Mouse (Mus musculus) mouse embryonic stem cell (cell line): Measurements from ENCODE around the gene Tnrc6c.

Experiments used
- in situ Hi-C, 2 experiments: fragments of 300-500 bp; cut with MboI; formaldehyde crosslinking; loops; 1 replicate in 1 of 2; 3 replicates in 1 of 2; pipeline ENCODE4 v1.14.3; 2019 to 2020; ENCODE audit warnings: low sequenced_read_pairs in 2 of 2, low pct_unique_long_range_greater_than_20kb in 1 of 2, mixed read lengths in 1 of 2; ENCODE audit not compliant: unreplicated experiment in 1 of 2

The Tnrc6c gene

DNA sequence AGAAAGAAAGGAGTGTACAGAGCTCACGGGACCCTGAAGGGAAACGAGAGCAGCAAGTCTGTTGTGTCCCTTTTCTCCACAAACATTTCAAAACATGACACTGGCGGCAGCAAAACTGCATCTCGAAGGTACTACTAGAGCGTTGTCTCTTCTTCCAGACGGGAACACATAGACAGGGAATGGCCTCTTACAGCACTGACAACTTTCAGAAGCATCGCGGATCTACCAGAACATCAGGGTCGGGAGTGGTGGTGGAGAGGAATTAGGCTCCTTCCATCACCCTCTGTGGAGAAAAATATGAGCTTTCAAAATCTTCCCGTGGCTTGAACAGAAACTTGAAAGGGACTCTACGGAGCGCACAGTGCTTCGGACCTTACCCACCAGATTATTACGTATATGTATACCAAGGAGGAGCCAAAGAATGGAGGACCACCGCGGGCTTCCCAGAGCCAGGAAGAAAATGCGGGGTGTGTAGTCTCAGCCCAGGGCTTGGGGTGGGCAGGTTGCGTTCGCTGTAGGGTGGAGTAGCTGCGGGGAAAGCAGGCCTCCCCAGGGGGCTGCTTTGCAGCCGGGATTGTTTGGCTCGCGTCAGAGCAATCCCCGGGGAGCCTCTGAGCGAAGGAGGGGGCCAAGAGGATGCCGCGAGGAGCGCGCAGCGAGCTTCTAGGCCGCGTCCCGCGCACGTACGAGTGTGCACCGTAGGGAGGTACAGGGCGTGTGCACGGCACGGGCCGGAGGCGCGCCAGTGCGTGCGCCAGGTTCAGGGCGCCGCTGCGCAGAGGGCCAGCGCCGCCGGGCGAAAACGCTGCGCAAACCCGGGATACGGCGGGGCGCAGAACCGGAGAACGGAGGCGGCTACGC lies at the start of gene Tnrc6c:
Gene Tnrc6c (plus strand): TSS at position 799 of the 861 bp plus-strand sequence.
- in situ Hi-C loops = no loop called here

DNA sequence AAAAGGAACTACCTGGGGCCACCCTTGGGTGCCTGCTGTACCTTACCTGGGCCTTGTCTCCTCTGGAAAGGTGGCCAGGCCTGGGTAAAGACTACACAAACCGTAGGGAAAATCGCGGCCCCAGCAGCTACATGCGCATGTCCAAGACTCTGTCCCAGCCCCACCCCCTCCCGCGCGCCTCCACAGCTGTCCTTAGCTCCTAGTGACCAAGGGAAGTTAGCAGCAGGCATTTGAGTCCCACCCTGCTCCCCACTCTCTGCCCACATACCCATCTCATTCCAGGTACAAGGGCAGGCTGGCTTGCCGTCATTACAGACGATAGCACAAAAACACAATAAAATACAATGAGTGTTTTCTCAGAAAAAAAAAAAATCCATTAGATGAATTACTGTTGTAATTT lies 48.0 kb upstream of the Tnrc6c start:
- in situ Hi-C loops = loop anchor here in 1 of 2 experiments (25.0 kb wide), 1 partner anchor 519 kb away; no protein-coding TSS in a partner anchor

DNA sequence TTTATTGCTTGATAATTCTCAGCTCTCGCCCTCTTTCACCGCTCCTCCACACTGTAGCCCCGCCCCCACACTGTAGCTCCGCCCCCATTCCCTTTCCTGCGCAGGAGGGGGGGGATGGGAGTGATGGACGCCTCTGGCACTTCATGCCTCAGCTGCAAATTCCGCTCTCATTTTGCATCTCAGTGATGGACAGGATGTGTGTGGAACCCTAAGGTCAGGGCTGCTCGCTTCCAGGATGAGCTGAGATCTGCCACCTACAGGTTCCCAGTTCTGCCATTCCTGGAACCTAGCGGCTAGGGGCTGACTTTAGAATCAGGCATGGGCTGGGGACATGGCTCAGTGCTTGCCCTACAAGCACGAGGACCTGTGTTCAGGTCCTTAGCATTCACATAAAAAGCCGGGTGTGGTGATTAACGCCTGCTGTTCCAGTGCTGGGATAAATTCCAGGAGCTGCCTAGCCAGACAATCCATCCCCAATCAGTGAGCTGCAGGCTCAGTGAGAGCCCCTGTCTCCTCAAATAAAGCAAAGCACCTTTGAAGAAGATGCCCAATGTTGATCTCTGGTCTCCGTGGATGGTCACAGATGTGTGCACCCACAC lies 47.4 kb upstream of the Tnrc6c start:
- in situ Hi-C loops = loop anchor here in 1 of 2 experiments (25.0 kb wide), 1 partner anchor 519 kb away; no protein-coding TSS in a partner anchor

- in situ Hi-C loops = loop anchor here in 1 of 2 experiments (25.0 kb wide), 1 partner anchor 521 kb away; no protein-coding TSS in a partner anchor
These were observed 45.8 kb upstream of the Tnrc6c start for GRCm38 (mm10) chr11:117608141-117608789.

DNA sequence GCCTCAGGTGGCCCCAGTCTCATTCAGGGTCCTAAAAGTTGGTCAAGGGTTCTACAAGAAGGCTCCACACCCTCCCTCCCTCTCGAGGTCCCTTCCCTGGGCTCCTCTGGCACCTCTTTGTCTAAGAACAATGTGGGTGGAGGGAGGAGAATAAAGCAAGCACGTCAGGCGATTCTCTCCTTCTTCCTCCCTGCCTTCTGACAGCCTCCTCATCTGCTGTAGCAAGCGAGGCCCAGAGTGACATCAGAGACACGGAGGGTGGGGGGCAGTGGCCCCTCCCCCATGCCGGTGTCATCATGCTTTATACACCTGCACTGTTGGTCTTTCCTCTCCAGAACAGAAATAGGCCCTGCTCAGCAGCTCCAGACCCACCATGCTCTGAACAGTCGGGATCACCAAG lies 45.1 kb upstream of the Tnrc6c start:
- in situ Hi-C loops = loop anchor here in 1 of 2 experiments (25.0 kb wide), 1 partner anchor 522 kb away; no protein-coding TSS in a partner anchor

DNA sequence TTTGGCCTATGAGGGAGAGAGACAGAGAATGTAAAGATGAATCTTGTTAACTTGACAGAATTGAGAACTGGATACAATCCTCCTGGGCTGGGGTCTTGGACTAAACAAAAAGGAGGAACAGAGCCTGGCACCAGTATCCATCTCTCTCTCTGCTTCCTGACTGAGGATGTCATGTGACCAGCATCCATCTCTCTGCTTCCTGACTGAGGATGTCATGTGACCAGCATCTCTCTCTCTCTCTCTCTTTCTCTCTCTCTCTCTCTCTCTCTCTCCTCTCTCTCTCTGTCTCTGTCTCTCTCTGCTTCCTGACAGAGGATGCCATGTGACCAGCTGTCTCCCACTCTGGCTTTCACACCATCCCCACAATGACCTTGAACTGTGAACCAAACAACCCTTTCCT lies 43.5 kb upstream of the Tnrc6c start:
- in situ Hi-C loops = loop anchor here in 1 of 2 experiments (25.0 kb wide), 1 partner anchor 523 kb away; no protein-coding TSS in a partner anchor

GRCm38 (mm10) chr11:117611068-117611467 lies 43.0 kb upstream of the Tnrc6c start:
- in situ Hi-C loops = loop anchor here in 1 of 2 experiments (25.0 kb wide), 1 partner anchor 524 kb away; no protein-coding TSS in a partner anchor

GRCm38 (mm10) chr11:117611860-117612259 lies 42.2 kb upstream of the Tnrc6c start:
- in situ Hi-C loops = loop anchor here in 1 of 2 experiments (25.0 kb wide), 1 partner anchor 525 kb away; no protein-coding TSS in a partner anchor

GRCm38 (mm10) chr11:117612885-117613284 lies 41.2 kb upstream of the Tnrc6c start:
- in situ Hi-C loops = loop anchor here in 1 of 2 experiments (25.0 kb wide), 1 partner anchor 526 kb away; no protein-coding TSS in a partner anchor

DNA sequence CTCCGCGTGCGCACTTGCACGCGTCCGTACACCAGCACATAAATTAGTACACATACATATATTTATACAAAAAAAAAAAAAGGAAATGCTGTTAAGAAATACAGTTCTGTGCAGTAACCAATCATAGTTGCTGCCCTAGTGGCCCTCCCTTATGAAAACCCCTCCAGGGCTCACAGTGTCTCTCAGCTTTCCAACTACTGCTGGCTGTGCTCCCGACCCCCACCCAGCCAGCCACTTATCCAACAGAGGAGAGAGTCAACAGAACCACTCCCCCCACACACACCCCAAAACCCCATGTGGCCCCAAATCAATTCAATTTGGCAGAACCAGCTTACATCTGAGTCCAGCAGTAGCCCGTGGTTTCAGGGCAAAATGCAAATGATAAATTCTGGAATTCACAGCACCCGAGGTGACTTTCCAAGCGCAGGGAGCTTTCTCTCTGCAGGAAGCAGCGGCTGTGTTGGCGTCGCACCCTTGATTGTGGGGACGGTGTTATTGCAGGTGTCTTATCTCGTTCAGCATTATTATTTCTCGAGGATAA lies 36.7 kb upstream of the Tnrc6c start:
- in situ Hi-C loops = loop anchor here in 1 of 2 experiments (25.0 kb wide), 1 partner anchor 530 kb away; no protein-coding TSS in a partner anchor

GRCm38 (mm10) chr11:117618214-117618613 lies 35.9 kb upstream of the Tnrc6c start:
- in situ Hi-C loops = loop anchor here in 1 of 2 experiments (25.0 kb wide), 1 partner anchor 531 kb away; no protein-coding TSS in a partner anchor

- in situ Hi-C loops = loop anchor here in 1 of 2 experiments (25.0 kb wide), 1 partner anchor 531 kb away; no protein-coding TSS in a partner anchor
These were observed 35.3 kb upstream of the Tnrc6c start for GRCm38 (mm10) chr11:117618774-117619173.

GRCm38 (mm10) chr11:117619581-117619980 lies 34.5 kb upstream of the Tnrc6c start:
- in situ Hi-C loops = loop anchor here in 1 of 2 experiments (25.0 kb wide), 1 partner anchor 532 kb away; no protein-coding TSS in a partner anchor

DNA sequence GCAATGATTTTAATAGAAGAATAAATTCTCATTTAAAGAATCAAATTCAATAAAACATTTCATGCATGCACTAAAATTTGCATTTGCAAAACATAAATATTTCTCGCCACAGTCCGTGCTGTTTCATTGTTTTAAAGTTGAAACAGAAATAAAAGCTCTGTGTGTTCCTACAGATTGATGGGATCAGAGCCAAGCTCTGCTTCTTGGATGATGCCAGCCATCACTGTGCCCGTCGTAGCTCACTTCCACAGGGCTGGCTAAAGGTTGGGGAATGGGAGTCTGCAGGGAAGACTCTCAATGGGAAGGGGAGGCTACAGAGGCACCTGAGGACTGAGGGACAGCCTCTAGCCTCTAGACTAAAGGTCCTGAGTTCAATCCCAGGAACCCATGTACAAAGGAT lies 28.9 kb upstream of the Tnrc6c start:
- in situ Hi-C loops = no loop called here

DNA sequence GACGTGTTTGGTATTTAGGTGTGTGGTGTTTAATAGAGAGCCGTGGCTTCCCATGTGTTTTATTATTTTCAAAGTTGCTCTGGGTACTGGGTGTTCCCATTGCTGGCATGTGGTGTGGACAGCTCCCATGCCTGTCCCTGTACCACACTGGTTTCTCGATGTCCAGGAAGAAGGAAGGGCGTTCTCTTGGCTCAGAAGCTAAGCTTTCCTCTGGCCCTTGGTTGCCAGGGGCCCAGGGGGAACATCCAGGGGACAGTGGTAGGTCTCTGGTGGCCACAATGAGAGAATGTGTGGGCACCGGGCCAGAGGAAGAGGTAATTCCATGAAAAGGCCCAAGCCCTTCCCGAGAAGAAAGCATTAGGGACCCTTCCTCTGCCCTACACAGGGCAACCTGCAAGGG lies 27.5 kb upstream of the Tnrc6c start:
- in situ Hi-C loops = no loop called here

- in situ Hi-C loops = no loop called here
These were observed 27.0 kb upstream of the Tnrc6c start for GRCm38 (mm10) chr11:117627060-117627562.

GRCm38 (mm10) chr11:117627746-117628311 lies 26.3 kb upstream of the Tnrc6c start:
- in situ Hi-C loops = no loop called here
